Mouse (Mus musculus): ENCODE data around the gene Gm10638. TPM values are rescaled to one million over a fixed set of nuclear protein-coding genes. Genes with fewer than 3 reads are reported as not detected.

Gene Gm10638
- polyA plus RNA-seq, 1 experiment from 2014 or later: 9.3 TPM

- no peak overlapping the region for H3K27ac ChIP-seq
- no peaks in the 10 kb centered on the region for H3K9me3 ChIP-seq
- H3K36me3 ChIP-seq: no peaks in the 10 kb centered on the region
- no peak overlapping the region for H3K4me2 ChIP-seq
- H3K4me1 ChIP-seq (replicated peaks): no peaks in the 10 kb centered on the region
- no peak for ATAC-seq (ENCODE audit: insufficient number of reproducible peaks, insufficient read depth, low FRiP score, low TSS enrichment, low read depth)
- WGBS: 69% methylated on average over 5 of the region's 5 CpGs
- no peaks in the 10 kb centered on the region; the same call in 1 of the 2 replicates for H3K27me3 ChIP-seq
- no peak overlapping the region for H3K4me3 ChIP-seq (replicated peaks)
- no peak overlapping the region for H3K9ac ChIP-seq (replicated peaks)
Observed at GRCm38 (mm10) chr8:86762806-86763205, 17.3 kb downstream of the Gm10638 start.

- H3K9me3 ChIP-seq: no peaks in the 10 kb centered on the region
- no peak overlapping the region for H3K27ac ChIP-seq
- H3K4me2 ChIP-seq: no peak overlapping the region
- no peaks in the 10 kb centered on the region for H3K36me3 ChIP-seq
- ATAC-seq (ENCODE audit: insufficient number of reproducible peaks, insufficient read depth, low FRiP score, low TSS enrichment, low read depth): no peak
- H3K4me3 ChIP-seq (replicated peaks): no peak overlapping the region
- H3K9ac ChIP-seq (replicated peaks): no peak overlapping the region
- no peaks in the 10 kb centered on the region; the same call in 1 of the 2 replicates for H3K27me3 ChIP-seq
- WGBS: 89% methylated on average over 10 of the region's 10 CpGs
- 0 out of 2 replicates have a peak, but pooled peaks cover 5% of the 10 kb centered on the region for H3K4me1 ChIP-seq (replicated peaks)
Observed at GRCm38 (mm10) chr8:86765155-86765554, 19.7 kb downstream of the Gm10638 start.

GRCm38 (mm10) chr8:86765669-86766068 lies 20.2 kb downstream of the Gm10638 start:
- Histone ChIP-seq H3K9ac (replicated peaks) (no peak overlapping the region), H3K4me1 (replicated peaks) (0 out of 2 replicates have a peak, but pooled peaks cover 5% of the 10 kb centered on the region), H3K9me3 (no peaks in the 10 kb centered on the region), H3K27ac (no peak overlapping the region), H3K27me3 (no peaks in the 10 kb centered on the region; the same call in 1 of the 2 replicates), H3K4me2 (no peak overlapping the region), H3K36me3 (no peaks in the 10 kb centered on the region), H3K4me3 (replicated peaks) (no peak overlapping the region)
- no peak for ATAC-seq (ENCODE audit: insufficient number of reproducible peaks, insufficient read depth, low FRiP score, low TSS enrichment, low read depth)
- WGBS: 91% methylated on average over 8 of the region's 8 CpGs

GRCm38 (mm10) chr8:86766548-86767211 lies 21.2 kb downstream of the Gm10638 start:
- H3K9me3 ChIP-seq: no peaks in the 10 kb centered on the region
- no peak overlapping the region for H3K4me2 ChIP-seq
- no peak overlapping the region for H3K4me3 ChIP-seq (replicated peaks)
- H3K4me1 ChIP-seq (replicated peaks): 0 out of 2 replicates have a peak, but pooled peaks cover 5% of the 10 kb centered on the region
- H3K27ac ChIP-seq: no peak overlapping the region
- WGBS: 84% methylated on average over 9 of the region's 9 CpGs
- H3K9ac ChIP-seq (replicated peaks): no peak overlapping the region
- no peaks in the 10 kb centered on the region; the same call in 1 of the 2 replicates for H3K27me3 ChIP-seq
- H3K36me3 ChIP-seq: no peaks in the 10 kb centered on the region
- no peak for ATAC-seq (ENCODE audit: insufficient number of reproducible peaks, insufficient read depth, low FRiP score, low TSS enrichment, low read depth)

- Histone ChIP-seq H3K27ac (no peak overlapping the region), H3K27me3 (peaks cover 7% of the 10 kb centered on the region), H3K4me3 (replicated peaks) (no peak overlapping the region), H3K9me3 (no peaks in the 10 kb centered on the region), H3K4me1 (replicated peaks) (0 out of 2 replicates have a peak, but pooled peaks cover 5% of the 10 kb centered on the region), H3K9ac (replicated peaks) (no peak overlapping the region), H3K36me3 (no peaks in the 10 kb centered on the region), H3K4me2 (no peak overlapping the region)
- 74% methylated on average over 5 of the region's 5 CpGs for WGBS
- no peak for ATAC-seq (ENCODE audit: insufficient number of reproducible peaks, insufficient read depth, low FRiP score, low TSS enrichment, low read depth)
Observed at GRCm38 (mm10) chr8:86768499-86768898, 23.0 kb downstream of the Gm10638 start.

GRCm38 (mm10) chr8:86769945-86770715 lies 24.6 kb downstream of the Gm10638 start:
- Histone ChIP-seq H3K27me3 (peaks cover 7% of the 10 kb centered on the region; the same call in 1 of the 2 replicates), H3K9ac (replicated peaks) (no peak overlapping the region), H3K9me3 (no peaks in the 10 kb centered on the region), H3K36me3 (no peaks in the 10 kb centered on the region), H3K4me3 (replicated peaks) (no peak overlapping the region), H3K4me1 (replicated peaks) (0 out of 2 replicates have a peak, but pooled peaks cover 5% of the 10 kb centered on the region), H3K4me2 (no peak overlapping the region), H3K27ac (no peak overlapping the region)
- ATAC-seq (ENCODE audit: insufficient number of reproducible peaks, insufficient read depth, low FRiP score, low TSS enrichment, low read depth): no peak
- 71% methylated on average over 1 of the region's 1 CpGs for WGBS

GRCm38 (mm10) chr8:86779207-86779606 lies 33.7 kb downstream of the Gm10638 start:
- 0 out of 2 replicates have a peak overlapping the region, but pooled peaks have one; percentile 14 for H3K27ac ChIP-seq

GRCm38 (mm10) chr8:86781094-86781493 lies 35.6 kb downstream of the Gm10638 start:
- Histone ChIP-seq H3K36me3 (no peaks in the 10 kb centered on the region), H3K4me2 (no peak overlapping the region), H3K9ac (replicated peaks) (no peak overlapping the region), H3K4me3 (replicated peaks) (no peak overlapping the region), H3K9me3 (no peaks in the 10 kb centered on the region), H3K4me1 (replicated peaks) (no peaks in the 10 kb centered on the region; the same call in 1 of the 2 replicates), H3K27ac (no peak overlapping the region), H3K27me3 (no peaks in the 10 kb centered on the region)
- 93% methylated on average over 8 of the region's 8 CpGs for WGBS
- ATAC-seq (ENCODE audit: insufficient number of reproducible peaks, insufficient read depth, low FRiP score, low TSS enrichment, low read depth): no peak

More at GRCm38 (mm10) chr8:86779207-86779606, 33.7 kb downstream of the Gm10638 start:
- 48% methylated on average over 8 of the region's 8 CpGs for WGBS
- no peaks in the 10 kb centered on the region for H3K9me3 ChIP-seq
- H3K27me3 ChIP-seq: no peaks in the 10 kb centered on the region
- no peak for ATAC-seq (ENCODE audit: insufficient number of reproducible peaks, insufficient read depth, low FRiP score, low TSS enrichment, low read depth)
- H3K4me2 ChIP-seq: no peak overlapping the region
- no peak overlapping the region for H3K4me3 ChIP-seq (replicated peaks)
- no peaks in the 10 kb centered on the region; the same call in 1 of the 2 replicates for H3K4me1 ChIP-seq (replicated peaks)
- H3K9ac ChIP-seq (replicated peaks): no peak overlapping the region
- no peaks in the 10 kb centered on the region for H3K36me3 ChIP-seq

GRCm38 (mm10) chr8:86786498-86786897 lies 41.0 kb downstream of the Gm10638 start:
- Histone ChIP-seq H3K27me3 (no peaks in the 10 kb centered on the region), H3K4me1 (replicated peaks) (peaks cover 16% of the 10 kb centered on the region), H3K36me3 (no peaks in the 10 kb centered on the region), H3K9ac (replicated peaks) (no peak overlapping the region), H3K4me2 (no peak overlapping the region), H3K27ac (no peak overlapping the region), H3K4me3 (replicated peaks) (no peak overlapping the region), H3K9me3 (no peaks in the 10 kb centered on the region)
- no peak for ATAC-seq (ENCODE audit: insufficient number of reproducible peaks, insufficient read depth, low FRiP score, low TSS enrichment, low read depth)
- WGBS: 56% methylated on average over 5 of the region's 5 CpGs

- peak overlapping the region; percentile 58 for H3K27ac ChIP-seq
- H3K4me1 ChIP-seq (replicated peaks): peaks cover 16% of the 10 kb centered on the region
- H3K27me3 ChIP-seq: no peaks in the 10 kb centered on the region
- H3K9ac ChIP-seq (replicated peaks): no peak overlapping the region
- H3K36me3 ChIP-seq: no peaks in the 10 kb centered on the region
- H3K9me3 ChIP-seq: no peaks in the 10 kb centered on the region
- no peak overlapping the region for H3K4me2 ChIP-seq
- 66% methylated on average over 12 of the region's 12 CpGs for WGBS
- no peak for ATAC-seq (ENCODE audit: insufficient number of reproducible peaks, insufficient read depth, low FRiP score, low TSS enrichment, low read depth)
- H3K4me3 ChIP-seq (replicated peaks): no peak overlapping the region
Observed at GRCm38 (mm10) chr8:86787891-86788420, 42.5 kb downstream of the Gm10638 start.

- Histone ChIP-seq H3K9me3 (no peaks in the 10 kb centered on the region), H3K27me3 (no peaks in the 10 kb centered on the region), H3K4me1 (replicated peaks) (peaks cover 16% of the 10 kb centered on the region), H3K9ac (replicated peaks) (no peak overlapping the region), H3K36me3 (no peaks in the 10 kb centered on the region), H3K4me2 (no peak overlapping the region), H3K4me3 (replicated peaks) (no peak overlapping the region), H3K27ac (no peak overlapping the region)
- WGBS: 75% methylated on average over 1 of the region's 1 CpGs
- ATAC-seq (ENCODE audit: insufficient number of reproducible peaks, insufficient read depth, low FRiP score, low TSS enrichment, low read depth): no peak
Observed at GRCm38 (mm10) chr8:86789576-86789975, 44.1 kb downstream of the Gm10638 start.
